Mouse (Mus musculus) testis, postnatal 10 days (tissue): ENCODE results near the gene Limch1.

ENCODE experiments used
- DNase-seq: peaks from one replicate; pipeline ENCODE4 v3.0.0; 2021; ENCODE audit warnings: low spot score

Gene Limch1

GRCm38 (mm10) chr5:66979332-66980218 lies 233.9 kb downstream of the Limch1 start:
- DNase-seq, result no peak

DNA sequence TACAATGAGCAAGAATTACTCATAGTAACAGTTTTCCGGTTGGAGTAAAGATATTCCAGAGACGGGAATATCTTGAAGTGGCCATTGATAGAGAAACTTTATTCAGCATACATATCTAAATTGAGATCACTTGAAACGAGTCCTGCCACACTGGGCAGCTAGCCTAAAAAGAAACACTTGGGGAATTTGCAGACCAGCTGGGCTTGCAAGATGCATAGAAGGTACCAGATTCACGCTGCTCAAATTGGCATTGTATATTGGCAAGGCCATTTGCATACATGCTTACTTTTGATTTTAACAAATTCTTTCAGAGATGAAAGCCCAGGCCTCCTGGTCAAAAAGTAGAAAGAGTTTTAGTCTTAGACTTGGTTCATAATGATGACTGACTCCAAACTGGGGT lies 235.2 kb downstream of the Limch1 start:
- no peak for DNase-seq

- DNase-seq, result no peak
Measured at GRCm38 (mm10) chr5:66983104-66983503, 237.5 kb downstream of the Limch1 start.

GRCm38 (mm10) chr5:66988926-66989325 lies 243.3 kb downstream of the Limch1 start:
- no peak for DNase-seq

GRCm38 (mm10) chr5:66989531-66989930 lies 243.9 kb downstream of the Limch1 start:
- no peak for DNase-seq

- DNase-seq, result no peak
Measured at GRCm38 (mm10) chr5:66992401-66992800, 246.8 kb downstream of the Limch1 start.

DNA sequence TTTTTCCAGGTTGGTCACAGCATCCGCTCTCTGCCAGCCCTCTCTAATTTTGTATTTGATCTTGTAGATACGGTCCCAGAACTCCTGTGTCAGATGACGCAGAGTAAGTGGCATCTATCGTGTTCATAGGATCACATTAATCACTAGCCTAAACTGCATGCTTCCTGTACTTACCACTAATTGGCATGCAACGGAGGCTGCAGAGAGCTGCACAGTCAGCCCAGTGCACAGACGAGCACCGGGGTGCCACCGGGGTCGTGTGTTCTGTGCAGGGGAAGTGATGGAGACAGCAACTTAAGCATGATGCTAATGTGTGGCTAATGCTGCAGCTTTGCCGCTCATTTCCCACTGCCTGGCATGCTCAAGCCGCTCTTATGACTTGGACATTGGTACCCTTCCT lies 247.4 kb downstream of the Limch1 start:
- no peak for DNase-seq

DNA sequence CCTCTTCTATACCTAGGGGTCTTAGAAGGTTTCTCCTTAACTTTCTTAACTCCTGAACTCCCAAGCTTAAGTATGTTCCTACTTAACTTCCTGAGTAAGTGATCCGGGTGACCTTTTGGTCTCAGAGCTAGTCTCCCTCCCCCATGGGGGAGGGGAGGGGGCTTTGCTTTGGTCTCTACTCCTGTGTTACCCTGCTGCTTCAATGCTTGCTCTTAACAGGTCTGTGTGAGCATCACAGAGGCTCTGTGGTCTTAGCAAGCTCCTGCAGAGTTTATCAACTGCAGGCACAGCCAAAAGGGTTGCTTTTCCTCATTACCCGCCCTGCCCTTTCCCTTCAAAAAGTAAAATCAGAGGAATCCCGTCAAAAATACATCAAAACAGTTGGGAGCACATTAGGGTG lies 250.5 kb downstream of the Limch1 start:
- no peak for DNase-seq

GRCm38 (mm10) chr5:66996886-66997599 lies 251.4 kb downstream of the Limch1 start:
- DNase-seq, result peak; percentile 93

- no peak for DNase-seq
Measured at GRCm38 (mm10) chr5:66997600-66997930, 251.9 kb downstream of the Limch1 start.

GRCm38 (mm10) chr5:66998341-66998740 lies 252.7 kb downstream of the Limch1 start:
- DNase-seq, result no peak

DNA sequence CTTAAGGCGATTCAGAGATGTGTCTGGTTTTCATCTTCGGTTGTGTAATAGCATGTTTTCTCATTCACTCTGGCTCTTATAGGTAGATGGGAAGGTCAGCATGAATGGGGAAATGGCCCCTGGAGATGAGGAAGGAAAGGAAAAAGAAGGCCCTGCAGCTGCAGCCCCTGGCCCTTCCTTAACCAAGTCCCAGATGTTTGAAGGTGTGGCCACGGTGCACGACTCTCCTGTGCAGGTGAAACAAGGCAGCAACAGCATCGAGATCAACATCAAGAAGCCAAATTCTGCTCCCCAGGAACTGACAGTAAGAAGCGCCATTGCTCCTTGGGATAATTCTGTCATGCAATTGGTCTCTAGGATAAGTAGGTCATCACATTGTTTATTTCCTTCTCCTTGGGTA lies 256.7 kb downstream of the Limch1 start:
- DNase-seq, result no peak

DNA sequence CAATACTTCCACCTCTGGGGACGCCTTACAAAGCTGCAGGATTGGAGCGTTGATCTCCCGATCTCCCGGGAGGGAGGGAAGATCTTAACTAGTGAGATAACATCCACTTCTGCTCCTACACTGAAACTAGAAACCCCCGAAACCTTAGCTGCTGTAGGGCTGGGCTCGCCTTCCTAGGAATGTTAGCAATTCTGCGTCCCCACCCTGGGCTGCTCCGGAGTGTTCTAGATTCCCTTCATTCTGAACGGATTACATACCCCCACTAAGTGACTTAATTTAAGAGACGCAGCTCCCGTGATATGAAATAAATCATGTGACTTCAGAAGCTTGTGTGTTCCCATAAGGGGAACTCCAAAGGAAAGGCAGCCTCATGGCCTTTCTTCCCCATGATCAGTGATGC lies 259.0 kb downstream of the Limch1 start:
- no peak for DNase-seq

DNA sequence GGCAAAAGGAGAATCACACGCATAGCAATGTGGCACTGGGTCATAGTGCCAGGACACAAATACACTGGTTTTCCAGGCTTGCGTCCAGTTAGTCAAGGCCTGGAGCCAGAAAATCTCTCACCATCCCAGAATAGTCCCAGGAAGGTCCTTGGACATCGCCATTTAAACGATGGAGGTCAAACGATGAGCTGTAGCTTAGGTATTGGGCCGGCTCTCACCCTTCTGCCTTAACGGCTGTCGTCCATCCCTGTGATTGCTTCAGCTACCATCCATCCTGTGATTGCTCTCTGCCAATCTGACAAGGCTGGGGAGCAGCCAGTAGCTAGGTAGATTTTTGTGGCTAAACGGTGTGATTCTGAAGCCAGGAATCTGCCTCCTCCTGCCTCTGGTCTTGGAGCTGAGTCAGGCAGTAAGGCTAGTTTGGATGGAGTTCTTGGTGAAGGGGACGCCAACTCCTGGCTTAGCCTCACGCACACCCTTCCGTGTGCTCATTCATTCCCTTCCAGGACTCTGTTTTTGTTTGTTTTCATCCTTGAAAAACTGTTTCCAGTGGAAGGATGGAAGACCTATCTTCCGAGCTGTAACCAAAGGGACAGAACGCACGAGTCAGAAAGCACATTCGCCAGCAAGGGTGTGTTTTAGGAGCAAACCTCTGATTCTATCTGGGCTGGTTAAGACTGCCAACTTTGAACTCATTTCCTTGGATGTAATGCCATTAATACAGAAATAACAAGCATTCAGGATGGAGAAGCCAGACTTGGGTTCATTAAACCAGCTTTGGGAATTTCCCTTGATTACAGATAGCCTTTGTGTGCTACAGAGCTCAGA lies 265.6 kb downstream of the Limch1 start:
- DNase-seq, result no peak

GRCm38 (mm10) chr5:67011985-67012384 lies 266.4 kb downstream of the Limch1 start:
- no peak for DNase-seq

DNA sequence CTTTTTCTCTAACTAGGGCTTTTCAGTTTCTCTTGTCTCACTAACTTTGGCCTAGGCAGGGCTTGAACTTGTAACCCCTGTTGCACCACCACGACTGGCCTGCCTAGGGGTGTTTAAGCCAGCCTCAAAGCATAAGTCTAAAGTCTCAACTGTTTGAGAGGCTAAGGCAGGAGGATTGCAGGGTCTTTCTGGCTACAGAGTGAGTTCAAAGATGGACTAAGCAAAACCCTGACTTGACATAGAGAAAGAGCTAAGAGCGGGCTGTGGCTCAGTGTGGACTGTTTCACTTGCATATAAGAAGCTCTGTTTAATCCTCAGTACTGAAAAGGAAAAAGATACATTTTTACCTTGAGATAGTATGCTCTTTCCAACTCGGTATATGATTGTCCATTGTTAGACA lies 268.3 kb downstream of the Limch1 start:
- no peak for DNase-seq

DNA sequence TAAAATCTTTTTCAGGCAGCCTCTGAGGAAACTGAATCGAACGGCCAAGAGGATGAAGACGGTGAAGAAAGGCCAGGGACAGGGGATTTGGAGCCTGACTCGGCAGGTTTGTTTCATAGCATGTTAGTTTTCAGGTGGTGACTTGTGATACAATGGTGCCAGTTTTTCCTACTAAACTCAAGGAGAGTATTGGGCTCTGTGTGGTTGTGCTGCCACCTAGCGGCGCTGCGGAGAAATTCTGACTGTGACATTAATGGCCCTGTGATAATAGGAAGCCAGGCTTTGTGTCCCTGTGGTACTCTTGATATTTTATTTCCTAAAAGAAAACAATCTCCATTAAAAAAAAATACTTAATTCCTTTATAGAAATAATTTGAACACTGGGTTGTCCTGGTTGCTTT lies 270.8 kb downstream of the Limch1 start:
- peak; percentile 84 for DNase-seq

- no peak for DNase-seq
Measured at GRCm38 (mm10) chr5:67024459-67025050, 278.9 kb downstream of the Limch1 start.

DNA sequence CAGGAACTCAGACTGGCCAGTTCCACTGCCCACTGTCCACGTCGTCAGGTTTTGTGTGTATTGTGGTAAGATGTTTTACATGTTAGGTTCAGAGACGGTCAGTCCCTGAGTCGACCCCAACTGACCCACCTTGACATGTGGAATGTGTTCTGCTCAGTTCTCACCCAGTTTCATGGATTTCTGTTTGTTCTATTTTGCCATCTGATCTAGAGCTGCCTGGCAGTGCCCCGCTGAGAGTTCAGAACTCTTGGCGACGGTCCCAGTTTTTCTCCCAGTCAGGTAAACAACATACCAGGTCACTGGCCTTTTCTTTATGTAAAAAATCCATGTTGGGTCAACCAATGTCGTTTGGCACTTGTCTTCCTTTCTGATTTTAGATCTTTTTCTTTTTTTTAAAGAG lies 279.5 kb downstream of the Limch1 start:
- DNase-seq, result no peak

DNA sequence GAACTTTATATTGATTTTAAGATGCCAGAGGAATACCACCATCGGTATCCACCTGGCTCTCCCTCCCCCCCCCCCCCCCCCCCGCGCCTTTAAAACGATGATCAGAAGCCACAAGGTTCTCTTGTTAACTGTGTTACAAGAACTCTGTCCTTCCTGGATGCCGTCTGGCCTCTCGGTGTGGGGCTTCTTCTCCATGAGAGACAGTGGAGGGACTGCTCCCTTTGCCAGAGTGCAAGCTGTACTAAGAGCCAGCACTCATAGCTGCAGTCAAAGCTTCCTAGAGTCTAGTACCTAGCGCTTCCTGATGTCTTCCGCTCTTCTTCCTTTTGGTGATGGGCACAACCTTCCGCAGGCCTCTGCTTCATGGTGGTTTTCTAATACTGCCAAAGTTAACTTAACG lies 280.0 kb downstream of the Limch1 start:
- DNase-seq, result no peak

DNA sequence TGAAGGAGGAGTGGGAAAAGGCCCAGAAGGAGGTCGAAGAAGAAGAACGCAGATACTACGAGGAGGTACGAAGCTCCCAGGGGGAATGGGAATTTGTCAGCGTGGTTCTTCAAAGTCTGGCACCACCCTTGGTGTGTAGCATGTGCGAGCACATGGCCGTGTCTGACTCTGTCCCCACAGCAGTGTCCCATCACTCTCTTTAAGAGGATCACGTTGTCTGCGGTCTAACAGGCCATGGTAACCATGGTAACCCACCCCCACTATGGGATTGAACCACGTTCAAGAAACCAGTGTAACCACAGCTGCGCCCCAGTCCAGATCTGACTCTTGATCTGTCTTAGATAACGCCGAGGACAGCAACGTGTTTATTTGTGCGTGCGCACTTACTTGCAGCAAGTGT lies 283.2 kb downstream of the Limch1 start:
- peak; percentile 20 for DNase-seq

- no peak for DNase-seq
Measured at GRCm38 (mm10) chr5:67029946-67030345, 284.3 kb downstream of the Limch1 start.
